Mouse (Mus musculus): Measurements from ENCODE around the gene Gabbr2.

GRCm38 (mm10) chr4:46868921-46869320, 122.8 kb downstream of the Gabbr2 start:
- no peak for TF ChIP-seq CTCF (IDR thresholded peaks at IDR 0.05; ENCODE audit: borderline replicate concordance, insufficient read depth, low read depth, low read length)
- no peak for TF ChIP-seq POLR2A (IDR thresholded peaks at IDR 0.05; ENCODE audit: borderline replicate concordance, insufficient read depth, low read length)

All from cerebellum, adult 2 months (tissue).